20 mouse cellular contexts compared by ENCODE assay signal in genomic region chr8:87236438-87236837, GRCm38 (mm10).
DNase-seq lines count a peak whose midpoint lies in the region; ATAC-seq and TF ChIP-seq lines count a peak whose summit lies in the region.
"Had no signal": no experiment of that assay in that cellular context is flagged by ENCODE, and none has a peak within 500 bp of the region (broad histone marks: within the 10 kb centered on the region; RNA-seq: fewer than 3 reads in every experiment).

No protein-coding gene starts in this region.

- H3K36me3 ChIP-seq in hindbrain, embryonic 12.5 days = no peaks in the 10 kb centered on the region
- no peaks in the 10 kb centered on the region for H3K36me3 ChIP-seq in hindbrain, embryonic 11.5 days (ENCODE audit: control insufficient read depth, insufficient read depth, low read length)
- no peaks in the 10 kb centered on the region for H3K36me3 ChIP-seq in midbrain, embryonic 14.5 days (ENCODE audit: control insufficient read depth, insufficient read depth, low read length)
- H3K36me3 ChIP-seq in midbrain, embryonic 15.5 days (replicated peaks) = no peaks in the 10 kb centered on the region
- H3K36me3 ChIP-seq in neural tube, embryonic 14.5 days (ENCODE audit: control insufficient read depth, insufficient read depth, low read length) = no peaks in the 10 kb centered on the region
- H3K36me3 ChIP-seq: embryonic facial prominence, embryonic 13.5 days; limb, embryonic 15.5 days; lung, embryonic 15.5 days had no signal

- H3K4me3 ChIP-seq in cerebellum, adult 2 months (replicated peaks; ENCODE audit: insufficient read depth, low read depth, low read length) = no peak overlapping the region
- no peak overlapping the region for H3K4me3 ChIP-seq in hindbrain, embryonic 12.5 days
- H3K4me3 ChIP-seq in hindbrain, embryonic 11.5 days (ENCODE audit: low read depth, low read length) = no peak overlapping the region
- H3K4me3 ChIP-seq in midbrain, embryonic 14.5 days (replicated peaks; ENCODE audit: low read depth, low read length) = no peak overlapping the region
- no peak overlapping the region for H3K4me3 ChIP-seq in midbrain, embryonic 15.5 days
- H3K4me3 ChIP-seq in neural tube, embryonic 14.5 days (ENCODE audit: low read depth, low read length) = no peak overlapping the region
- H3K4me3 ChIP-seq: erythroblast, embryonic 14.5 days; gastrocnemius, adult 2 months; lung, embryonic 15.5 days had no signal

- H3K9ac ChIP-seq in hindbrain, embryonic 12.5 days = no peak overlapping the region
- no peak overlapping the region for H3K9ac ChIP-seq in hindbrain, embryonic 11.5 days (ENCODE audit: low read depth, low read length)
- no peak overlapping the region for H3K9ac ChIP-seq in midbrain, embryonic 14.5 days (replicated peaks; ENCODE audit: low read length)
- H3K9ac ChIP-seq in midbrain, embryonic 15.5 days = no peak overlapping the region
- H3K9ac ChIP-seq in neural tube, embryonic 14.5 days (replicated peaks; ENCODE audit: low read depth, low read length) = no peak overlapping the region
- H3K9ac ChIP-seq: embryonic facial prominence, embryonic 13.5 days; limb, embryonic 15.5 days; liver, embryonic 14.5 days; lung, embryonic 15.5 days had no signal

- no peak for ATAC-seq in hindbrain, embryonic 12.5 days (ENCODE audit: low FRiP score)
- no peak for ATAC-seq in hindbrain, embryonic 11.5 days (ENCODE audit: low FRiP score)
- no peak for ATAC-seq in midbrain, embryonic 14.5 days (ENCODE audit: low FRiP score, low TSS enrichment)
- ATAC-seq in midbrain, embryonic 15.5 days (replicated peaks) = no peak
- ATAC-seq in neural tube, embryonic 14.5 days (ENCODE audit: low read depth) = no peak
- ATAC-seq: inflammation-experienced regulatory T-cells, adult 6 months had no signal

- DNase-seq in cerebellum, adult 2 months = peak in 1 of 2 experiments; percentile 51
- no peak for DNase-seq in cerebellum, adult 11 months
- DNase-seq in hindbrain, embryonic 11.5 days (ENCODE audit: low spot score) = no peak
- no peak for DNase-seq in midbrain, embryonic 14.5 days
- no peak for DNase-seq in MN1 (ENCODE audit: low spot score)
- DNase-seq: adrenal gland, postnatal 14 days; gastrocnemius, adult 2 months; kidney, postnatal 25 days; lung, postnatal 4 days; spleen, adult 18-20 months; thymus, postnatal 14 days had no signal

- H3K27ac ChIP-seq in cerebellum, adult 2 months (ENCODE audit: insufficient read depth, low read length) = peak overlapping the region; percentile 98
- 0 out of 2 replicates have a peak overlapping the region, but pooled peaks have one; percentile 36 for H3K27ac ChIP-seq in hindbrain, embryonic 12.5 days
- no peak overlapping the region for H3K27ac ChIP-seq in hindbrain, embryonic 11.5 days (ENCODE audit: low read depth, low read length)
- 0 out of 2 replicates have a peak overlapping the region, but pooled peaks have one; percentile 63 for H3K27ac ChIP-seq in midbrain, embryonic 14.5 days (replicated peaks; ENCODE audit: low read depth, low read length)
- no peak overlapping the region for H3K27ac ChIP-seq in midbrain, embryonic 15.5 days
- peak overlapping the region; percentile 60; the same call in 1 of the 2 replicates for H3K27ac ChIP-seq in neural tube, embryonic 14.5 days (ENCODE audit: low read depth, low read length)
- H3K27ac ChIP-seq: embryonic facial prominence, embryonic 13.5 days; gastrocnemius, adult 2 months; limb, embryonic 15.5 days; liver, embryonic 14.5 days; lung, embryonic 15.5 days had no signal

- no peak for TF ChIP-seq CTCF in cerebellum, adult 2 months (IDR thresholded peaks at IDR 0.05; ENCODE audit: borderline replicate concordance, insufficient read depth, low read depth, low read length)

- 14% methylated on average over 11 of the region's 11 CpGs for WGBS in cerebellum, adult 2 months
- 82% methylated on average over 11 of the region's 11 CpGs for WGBS in hindbrain, embryonic 12.5 days
- 87% methylated on average over 11 of the region's 11 CpGs for WGBS in hindbrain, embryonic 11.5 days
- 86% methylated on average over 11 of the region's 11 CpGs for WGBS in midbrain, embryonic 14.5 days
- 82% methylated on average over 11 of the region's 11 CpGs for WGBS in midbrain, embryonic 15.5 days
- 84% methylated on average over 11 of the region's 11 CpGs for WGBS in neural tube, embryonic 14.5 days

- no peak overlapping the region for H3K4me2 ChIP-seq in hindbrain, embryonic 12.5 days (replicated peaks)
- no peak overlapping the region for H3K4me2 ChIP-seq in hindbrain, embryonic 11.5 days (replicated peaks; ENCODE audit: low read depth, low read length)
- H3K4me2 ChIP-seq in midbrain, embryonic 14.5 days (ENCODE audit: low read length) = no peak overlapping the region
- no peak overlapping the region for H3K4me2 ChIP-seq in midbrain, embryonic 15.5 days
- H3K4me2 ChIP-seq in neural tube, embryonic 14.5 days (ENCODE audit: low read depth, low read length) = no peak overlapping the region

- TF ChIP-seq POLR2A in cerebellum, adult 2 months (IDR thresholded peaks at IDR 0.05; ENCODE audit: borderline replicate concordance, insufficient read depth, low read length) = peak; percentile 22; the same call in 1 of the 2 replicates

- no peaks in the 10 kb centered on the region for H3K9me3 ChIP-seq in hindbrain, embryonic 12.5 days (replicated peaks)
- H3K9me3 ChIP-seq in hindbrain, embryonic 11.5 days (ENCODE audit: control insufficient read depth, low read length) = no peaks in the 10 kb centered on the region
- H3K9me3 ChIP-seq in midbrain, embryonic 14.5 days (ENCODE audit: control insufficient read depth, low read length) = no peaks in the 10 kb centered on the region
- no peaks in the 10 kb centered on the region for H3K9me3 ChIP-seq in midbrain, embryonic 15.5 days
- H3K9me3 ChIP-seq in neural tube, embryonic 14.5 days (ENCODE audit: control insufficient read depth, low read length) = no peaks in the 10 kb centered on the region
- H3K9me3 ChIP-seq: embryonic facial prominence, embryonic 13.5 days; limb, embryonic 15.5 days; lung, embryonic 15.5 days had no signal

- no peaks in the 10 kb centered on the region for H3K27me3 ChIP-seq in cerebellum, adult 2 months (ENCODE audit: control insufficient read depth, insufficient read depth, low read length)
- H3K27me3 ChIP-seq in hindbrain, embryonic 12.5 days = no peaks in the 10 kb centered on the region; the same call in none of the 2 replicates
- H3K27me3 ChIP-seq in hindbrain, embryonic 11.5 days (ENCODE audit: control insufficient read depth, insufficient read depth, low read length) = no peaks in the 10 kb centered on the region
- no peaks in the 10 kb centered on the region for H3K27me3 ChIP-seq in midbrain, embryonic 14.5 days (ENCODE audit: control insufficient read depth, insufficient read depth, low read length)
- no peaks in the 10 kb centered on the region for H3K27me3 ChIP-seq in midbrain, embryonic 15.5 days (replicated peaks)
- no peaks in the 10 kb centered on the region for H3K27me3 ChIP-seq in neural tube, embryonic 14.5 days (ENCODE audit: control insufficient read depth, insufficient read depth, low read length)
- H3K27me3 ChIP-seq: embryonic facial prominence, embryonic 13.5 days; lung, embryonic 15.5 days had no signal

- H3K4me1 ChIP-seq in cerebellum, adult 2 months (ENCODE audit: control insufficient read depth, insufficient read depth, low read length) = peaks cover 48% of the 10 kb centered on the region
- H3K4me1 ChIP-seq in hindbrain, embryonic 12.5 days = peaks cover 41% of the 10 kb centered on the region
- H3K4me1 ChIP-seq in hindbrain, embryonic 11.5 days (replicated peaks; ENCODE audit: control insufficient read depth, insufficient read depth, low read length) = peaks cover 13% of the 10 kb centered on the region
- H3K4me1 ChIP-seq in midbrain, embryonic 14.5 days (ENCODE audit: control insufficient read depth, insufficient read depth, low read length) = peaks cover 31% of the 10 kb centered on the region
- peaks cover 45% of the 10 kb centered on the region for H3K4me1 ChIP-seq in midbrain, embryonic 15.5 days
- peaks cover 23% of the 10 kb centered on the region for H3K4me1 ChIP-seq in neural tube, embryonic 14.5 days (ENCODE audit: control insufficient read depth, insufficient read depth, low read length)

Comparison
In these comparisons a context has a peak if more than half of its experiments do, and no peak if none do; other contexts are left out.
1. H3K27ac ChIP-seq: peak in cerebellum, adult 2 months (single experiment), hindbrain, embryonic 12.5 days (single experiment), midbrain, embryonic 14.5 days (single experiment) and neural tube, embryonic 14.5 days (single experiment); none in hindbrain, embryonic 11.5 days (single experiment) and midbrain, embryonic 15.5 days (single experiment).